Mouse (Mus musculus): ENCODE measurements around the gene Tas2r104. TPM values are rescaled to one million over a fixed set of nuclear protein-coding genes. Genes with fewer than 3 reads are reported as not detected.

Tas2r104 gene
- polyA plus RNA-seq (2015; fragmentation: Nextera tagmentation; extraction: Ambion mirVana) = not detected in 2 replicates

GRCm38 (mm10) chr6:131685644-131686043 lies at the start of gene Tas2r104:
Gene Tas2r104, minus strand, starts transcription at chr6:131685744.
- WGBS = 68% methylated on average over 1 of the region's 1 CpGs
- H3K4me2 ChIP-seq (replicated peaks) = no peak within 1 kb of the TSS
- no peak within 1 kb of the TSS for H3K27ac ChIP-seq (replicated peaks)
- no peak within 1 kb of the TSS for H3K4me3 ChIP-seq (replicated peaks)
- no peaks in the 10 kb centered on the region for H3K9me3 ChIP-seq (replicated peaks)
- H3K27me3 ChIP-seq = no peaks in the 10 kb centered on the region
- no peak within 1 kb of the TSS for H3K9ac ChIP-seq
- no peaks in the 10 kb centered on the region for H3K36me3 ChIP-seq
- no peak for ATAC-seq (ENCODE audit: insufficient number of reproducible peaks, low FRiP score, low TSS enrichment, low read depth)
- H3K4me1 ChIP-seq = no peaks in the 10 kb centered on the region

GRCm38 (mm10) chr6:131712803-131713202 lies 27.3 kb upstream of the Tas2r104 start:
- Histone ChIP-seq H3K9ac (no peak overlapping the region), H3K4me3 (replicated peaks) (no peak overlapping the region), H3K4me2 (replicated peaks) (no peak overlapping the region), H3K27ac (replicated peaks) (no peak overlapping the region), H3K9me3 (replicated peaks) (peaks cover 11% of the 10 kb centered on the region; the same call in 1 of the 2 replicates), H3K27me3 (no peaks in the 10 kb centered on the region), H3K4me1 (no peaks in the 10 kb centered on the region), H3K36me3 (no peaks in the 10 kb centered on the region)
- no peak for ATAC-seq (ENCODE audit: insufficient number of reproducible peaks, low FRiP score, low TSS enrichment, low read depth)
- 48% methylated on average over 7 of the region's 7 CpGs for WGBS

- Histone ChIP-seq H3K4me2 (replicated peaks) (no peak within 1 kb of the TSS), H3K9me3 (replicated peaks) (no peaks in the 10 kb centered on the region), H3K9ac (no peak within 1 kb of the TSS), H3K4me3 (replicated peaks) (no peak within 1 kb of the TSS), H3K4me1 (no peaks in the 10 kb centered on the region), H3K27ac (replicated peaks) (no peak within 1 kb of the TSS), H3K36me3 (no peaks in the 10 kb centered on the region), H3K27me3 (no peaks in the 10 kb centered on the region)
- no peak for ATAC-seq (ENCODE audit: insufficient number of reproducible peaks, low FRiP score, low TSS enrichment, low read depth)
Observed at GRCm38 (mm10) chr6:131689963-131690362, 4.4 kb upstream of the Tas2r104 start, which contains the start of gene Tas2r114. Gene Tas2r114, minus strand, starts transcription at chr6:131690063.

GRCm38 (mm10) chr6:131687395-131687794 lies 1.9 kb upstream of the Tas2r104 start, which contains the start of gene Tas2r105:
Gene Tas2r105, minus strand, starts transcription at chr6:131687495.
- no peak within 1 kb of the TSS for H3K4me3 ChIP-seq (replicated peaks)
- no peak for ATAC-seq (ENCODE audit: insufficient number of reproducible peaks, low FRiP score, low TSS enrichment, low read depth)
- H3K4me2 ChIP-seq (replicated peaks) = no peak within 1 kb of the TSS
- no peak within 1 kb of the TSS for H3K27ac ChIP-seq (replicated peaks)
- no peak within 1 kb of the TSS for H3K9ac ChIP-seq
- H3K4me1 ChIP-seq = no peaks in the 10 kb centered on the region
- no peaks in the 10 kb centered on the region for H3K36me3 ChIP-seq
- H3K9me3 ChIP-seq (replicated peaks) = no peaks in the 10 kb centered on the region
- H3K27me3 ChIP-seq = no peaks in the 10 kb centered on the region
- 68% methylated on average over 1 of the region's 1 CpGs for WGBS

- Histone ChIP-seq H3K9me3 (replicated peaks) (no peaks in the 10 kb centered on the region), H3K4me2 (replicated peaks) (no peak within 1 kb of the TSS), H3K36me3 (no peaks in the 10 kb centered on the region), H3K4me3 (replicated peaks) (no peak within 1 kb of the TSS), H3K27me3 (no peaks in the 10 kb centered on the region), H3K4me1 (no peaks in the 10 kb centered on the region), H3K27ac (replicated peaks) (no peak within 1 kb of the TSS), H3K9ac (no peak within 1 kb of the TSS)
- ATAC-seq (ENCODE audit: insufficient number of reproducible peaks, low FRiP score, low TSS enrichment, low read depth) = no peak
- 76% methylated on average over 3 of the region's 3 CpGs for WGBS
Observed at GRCm38 (mm10) chr6:131678786-131679185, 6.8 kb downstream of the Tas2r104 start, which contains the start of gene Tas2r106. Gene Tas2r106, minus strand, starts transcription at chr6:131678886.

GRCm38 (mm10) chr6:131660049-131660448 lies 25.5 kb downstream of the Tas2r104 start, which contains the start of gene Tas2r107:
Gene Tas2r107, minus strand, starts transcription at chr6:131660149.
- Histone ChIP-seq H3K9me3 (replicated peaks) (no peaks in the 10 kb centered on the region), H3K9ac (no peak within 1 kb of the TSS), H3K4me2 (replicated peaks) (no peak within 1 kb of the TSS), H3K27me3 (no peaks in the 10 kb centered on the region), H3K4me3 (replicated peaks) (no peak within 1 kb of the TSS), H3K36me3 (no peaks in the 10 kb centered on the region), H3K27ac (replicated peaks) (no peak within 1 kb of the TSS), H3K4me1 (no peaks in the 10 kb centered on the region)
- ATAC-seq (ENCODE audit: insufficient number of reproducible peaks, low FRiP score, low TSS enrichment, low read depth) = no peak

Other genes starting within 250 kb of the Tas2r104 start
- 1.1 and 5.4 TPM in 2 replicates for gene 5430401F13Rik, start 199.3 kb downstream of the Tas2r104 start, polyA plus RNA-seq (2015; fragmentation: Nextera tagmentation; extraction: Ambion mirVana)
- gene Gm6619, start 199.3 kb downstream of the Tas2r104 start, polyA plus RNA-seq (2015; fragmentation: Nextera tagmentation; extraction: Ambion mirVana) = 0.76 and 10.8 TPM in 2 replicates
- not detected in 2 replicates for gene Tas2r130, start 54.8 kb downstream of the Tas2r104 start, polyA plus RNA-seq (2015; fragmentation: Nextera tagmentation; extraction: Ambion mirVana)
- gene Tas2r107, start 25.6 kb downstream of the Tas2r104 start, polyA plus RNA-seq (2015; fragmentation: Nextera tagmentation; extraction: Ambion mirVana) = not detected in 2 replicates
- not detected in 2 replicates for gene Tas2r106, start 6.9 kb downstream of the Tas2r104 start, polyA plus RNA-seq (2015; fragmentation: Nextera tagmentation; extraction: Ambion mirVana)
- gene Tas2r105, start 1.8 kb upstream of the Tas2r104 start, polyA plus RNA-seq (2015; fragmentation: Nextera tagmentation; extraction: Ambion mirVana) = not detected in 2 replicates
- gene Tas2r114, start 4.3 kb upstream of the Tas2r104 start, polyA plus RNA-seq (2015; fragmentation: Nextera tagmentation; extraction: Ambion mirVana) = not detected in 2 replicates

All from embryonic facial prominence, embryonic 15.5 days (tissue).